Mouse (Mus musculus) embryonic facial prominence, embryonic 12.5 days (tissue): ENCODE measurements around the gene Krtap31-2. TPM values are rescaled to one million over a fixed set of nuclear protein-coding genes. Genes with fewer than 3 reads are reported as not detected.

Experiments
- polyA plus RNA-seq: library from polyadenylated mRNA; unstranded; fragments of >200 nt; fragmentation: Nextera tagmentation; extraction: Ambion mirVana; gene quantifications from 2 replicates; pipeline ENCODE4 v1.2.1, GENCODE M21; 2016

The Krtap31-2 gene
- polyA plus RNA-seq, 1 experiment from 2014 or later: not detected

Other genes with a start within 250 kb of the Krtap31-2 start
- not detected in 2 replicates for gene Gm14190, start 245.6 kb upstream of the Krtap31-2 start, polyA plus RNA-seq
- gene Gm14180, start 202.0 kb upstream of the Krtap31-2 start, polyA plus RNA-seq: not detected in 2 replicates
- not detected in 2 replicates for gene Gm11595, start 163.4 kb upstream of the Krtap31-2 start, polyA plus RNA-seq
- gene Krtap4-8, start 155.6 kb upstream of the Krtap31-2 start, polyA plus RNA-seq: not detected in 2 replicates
- gene Krtap4-9, start 151.1 kb upstream of the Krtap31-2 start, polyA plus RNA-seq: not detected in 2 replicates
- not detected in 2 replicates for gene Gm11596, start 142.8 kb upstream of the Krtap31-2 start, polyA plus RNA-seq
- not detected in 2 replicates for gene Gm11569, start 137.4 kb upstream of the Krtap31-2 start, polyA plus RNA-seq
- gene Gm11554, start 131.8 kb upstream of the Krtap31-2 start, polyA plus RNA-seq: not detected in 2 replicates
- gene Krtap4-13, start 126.4 kb upstream of the Krtap31-2 start, polyA plus RNA-seq: not detected in 2 replicates
- gene Gm11564, start 120.6 kb upstream of the Krtap31-2 start, polyA plus RNA-seq: not detected in 2 replicates
- not detected in 2 replicates for gene 2300003K06Rik, start 98.2 kb upstream of the Krtap31-2 start, polyA plus RNA-seq
- not detected in 2 replicates for gene Krtap4-16, start 84.7 kb upstream of the Krtap31-2 start, polyA plus RNA-seq
- gene Gm11568, start 78.4 kb upstream of the Krtap31-2 start, polyA plus RNA-seq: not detected in 2 replicates
- not detected in 2 replicates for gene Gm11559, start 71.8 kb upstream of the Krtap31-2 start, polyA plus RNA-seq
- not detected in 2 replicates for gene Krtap9-1, start 62.9 kb upstream of the Krtap31-2 start, polyA plus RNA-seq
- gene Gm11567, start 57.1 kb upstream of the Krtap31-2 start, polyA plus RNA-seq: not detected in 2 replicates
- gene Krtap31-1, start 28.4 kb upstream of the Krtap31-2 start, polyA plus RNA-seq: not detected in 2 replicates
- not detected in 2 replicates for gene Gm11565, start 21.5 kb upstream of the Krtap31-2 start, polyA plus RNA-seq
- not detected in 2 replicates for gene Krtap9-5, start 12.2 kb downstream of the Krtap31-2 start, polyA plus RNA-seq
- not detected in 2 replicates for gene Krtap29-1, start 42.8 kb downstream of the Krtap31-2 start, polyA plus RNA-seq
- gene Krtap16-1, start 50.3 kb downstream of the Krtap31-2 start, polyA plus RNA-seq: not detected in 2 replicates
- gene Krtap17-1, start 57.7 kb downstream of the Krtap31-2 start, polyA plus RNA-seq: 0.29 TPM in 1 of 2 replicates, not detected in the other
- gene Krt33a, start 79.9 kb downstream of the Krtap31-2 start, polyA plus RNA-seq: 0.15 TPM in 1 of 2 replicates, not detected in the other
- 0.23 and 0.40 TPM in 2 replicates for gene Krt33b, start 93.6 kb downstream of the Krtap31-2 start, polyA plus RNA-seq
- gene Krt34, start 105.3 kb downstream of the Krtap31-2 start, polyA plus RNA-seq: not detected in 2 replicates
- not detected in 2 replicates for gene Krt31, start 114.3 kb downstream of the Krtap31-2 start, polyA plus RNA-seq
- gene Krt32, start 151.9 kb downstream of the Krtap31-2 start, polyA plus RNA-seq: not detected in 2 replicates
- not detected in 2 replicates for gene Krt35, start 159.9 kb downstream of the Krtap31-2 start, polyA plus RNA-seq
- gene Krt36, start 169.3 kb downstream of the Krtap31-2 start, polyA plus RNA-seq: 0.09 TPM in 1 of 2 replicates, not detected in the other
- gene Krt13, start 185.3 kb downstream of the Krtap31-2 start, polyA plus RNA-seq: not detected in 2 replicates
- gene Krt15, start 199.6 kb downstream of the Krtap31-2 start, polyA plus RNA-seq: 73.4 and 93.1 TPM in 2 replicates
- gene Krt19, start 212.4 kb downstream of the Krtap31-2 start, polyA plus RNA-seq: 17.6 and 19.9 TPM in 2 replicates